Mouse (Mus musculus) limb, embryonic 14.5 days (tissue): ENCODE measurements around the gene Coil. TPM values are rescaled to one million over a fixed set of nuclear protein-coding genes. Genes with fewer than 3 reads are reported as not detected.

Source experiments
- ATAC-seq: fragments of 200-750 bp; cut with Nextera tagmentation; 2 replicates; pipeline ENCODE4 v1.8.0; 2017; ENCODE audit warnings: low read depth, moderate number of reproducible peaks, moderate TSS enrichment; ENCODE audit not compliant: low FRiP score
- DNase-seq: peaks from one replicate; pipeline ENCODE4 v3.0.0-alpha.2; 2015; ENCODE audit warnings: low spot score
- H3K27ac ChIP-seq: fragments of 300-500 bp; sonication (generic); replicated peaks from 2 replicates; pipeline ENCODE4 v1.5.1; 2014; ENCODE audit warnings: low read depth, mild to moderate bottlenecking, low read length, moderate library complexity, mixed read lengths
- H3K27me3 ChIP-seq: fragments of 300-500 bp; sonication (generic); 2 replicates; pipeline ENCODE4 v1.6.1; 2014; ENCODE audit warnings: low read length, mixed read lengths; ENCODE audit not compliant: control insufficient read depth, insufficient read depth
- H3K36me3 ChIP-seq: fragments of 300-500 bp; sonication (generic); 2 replicates; pipeline ENCODE4 v1.6.1; 2014; ENCODE audit warnings: mild to moderate bottlenecking, low read length, moderate library complexity, mixed read lengths; ENCODE audit not compliant: control insufficient read depth, insufficient read depth
- H3K4me1 ChIP-seq: fragments of 300-500 bp; sonication (generic); 2 replicates; pipeline ENCODE4 v1.6.1; 2014; ENCODE audit warnings: antibody characterized with exemption, low read length, mixed read lengths; ENCODE audit not compliant: control insufficient read depth, insufficient read depth
- H3K4me2 ChIP-seq: fragments of 300-500 bp; sonication (generic); replicated peaks from 2 replicates; pipeline ENCODE4 v1.6.1; 2014; ENCODE audit warnings: low read depth, mild to moderate bottlenecking, low read length, moderate library complexity; ENCODE audit not compliant: severe bottlenecking
- H3K4me3 ChIP-seq: fragments of 300-500 bp; sonication (generic); replicated peaks from 2 replicates; pipeline ENCODE4 v1.5.1; 2014; ENCODE audit warnings: low read length
- H3K9ac ChIP-seq: fragments of 300-500 bp; sonication (generic); 2 replicates; pipeline ENCODE4 v1.6.1; 2014; ENCODE audit warnings: mild to moderate bottlenecking, low read depth, low read length, moderate library complexity; ENCODE audit not compliant: severe bottlenecking
- H3K9me3 ChIP-seq: fragments of 300-500 bp; sonication (generic); 2 replicates; pipeline ENCODE4 v1.6.1; 2016; ENCODE audit warnings: low read length; ENCODE audit not compliant: control insufficient read depth
- POLR2A ChIP-seq: fragments of 200-500 bp; IDR thresholded peaks from 2 replicates; pipeline ENCODE4 v1.8.0; 2012; ENCODE audit warnings: inconsistent platforms, mild to moderate bottlenecking, moderate library complexity, borderline replicate concordance; ENCODE audit not compliant: insufficient read depth, insufficient read length; ENCODE audit errors: extremely low read depth
- WGBS: fragments of 180-500 bp; shearing (Covaris S2); extraction: QIAGEN DNeasy Blood & Tissue Kit; methylation state at CpG from one replicate; pipeline ENCODE4 v1.1.7; 2014; 5-methylcytosine and 5-hydroxymethylcytosine counted together
- polyA plus RNA-seq, 2 experiments: library from polyadenylated mRNA; depleted of rRNA in 1 of 2; stranded (reverse) in 1 of 2; unstranded in 1 of 2; fragments of >200 nt; fragmentation: Nextera tagmentation in 1 of 2; extraction: Ambion mirVana in 1 of 2; gene quantifications; 2 replicates each; pipeline versions ENCODE4 v1.2.1 to v1.2.3; 2012 to 2014

Coil gene
- polyA plus RNA-seq, 2 experiments, result 12.4 to 21.6 TPM

- no peaks in the 10 kb centered on the region for H3K9me3 ChIP-seq
- H3K27me3 ChIP-seq, result no peaks in the 10 kb centered on the region
- no peak overlapping the region for H3K4me2 ChIP-seq
- H3K27ac ChIP-seq, result no peak overlapping the region
- H3K9ac ChIP-seq, result no peak overlapping the region
- no peak overlapping the region for H3K4me3 ChIP-seq
- DNase-seq (no peak), ATAC-seq (no peak)
- no peak for TF ChIP-seq POLR2A
- H3K4me1 ChIP-seq, result no peaks in the 10 kb centered on the region
- H3K36me3 ChIP-seq, result no peaks in the 10 kb centered on the region
- 90% methylated on average over 9 of the region's 9 CpGs for WGBS
Measured at GRCm38 (mm10) chr11:89017514-89018182, 47.6 kb downstream of the Coil start.

GRCm38 (mm10) chr11:89020681-89021305, 50.7 kb downstream of the Coil start:
- WGBS, result 73% methylated on average over 9 of the region's 9 CpGs
- no peak for TF ChIP-seq POLR2A

GRCm38 (mm10) chr11:89021687-89022086, 51.6 kb downstream of the Coil start:
- ATAC-seq, result no peak
- Histone ChIP-seq H3K4me1 (peaks cover 3% of the 10 kb centered on the region; the same call in 1 of the 2 replicates), H3K36me3 (no peaks in the 10 kb centered on the region)

More at GRCm38 (mm10) chr11:89020681-89021305, 50.7 kb downstream of the Coil start:
- ATAC-seq (no peak), DNase-seq (no peak)
- H3K4me1 ChIP-seq, result peaks cover 3% of the 10 kb centered on the region; the same call in 1 of the 2 replicates
- no peak overlapping the region for H3K9ac ChIP-seq
- no peak overlapping the region for H3K27ac ChIP-seq
- no peaks in the 10 kb centered on the region for H3K36me3 ChIP-seq
- no peak overlapping the region for H3K4me3 ChIP-seq
- H3K4me2 ChIP-seq, result no peak overlapping the region
- no peaks in the 10 kb centered on the region for H3K9me3 ChIP-seq
- H3K27me3 ChIP-seq, result no peaks in the 10 kb centered on the region

GRCm38 (mm10) chr11:89022120-89022731, 52.2 kb downstream of the Coil start:
- no peaks in the 10 kb centered on the region for H3K27me3 ChIP-seq
- H3K9me3 ChIP-seq, result no peaks in the 10 kb centered on the region
- H3K36me3 ChIP-seq, result no peaks in the 10 kb centered on the region
- TF ChIP-seq POLR2A, result no peak
- no peak overlapping the region for H3K4me2 ChIP-seq
- no peak overlapping the region for H3K9ac ChIP-seq
- WGBS, result 62% methylated on average over 8 of the region's 8 CpGs
- peaks cover 3% of the 10 kb centered on the region; the same call in 1 of the 2 replicates for H3K4me1 ChIP-seq
- no peak for ATAC-seq
- H3K4me3 ChIP-seq, result no peak overlapping the region
- H3K27ac ChIP-seq, result no peak overlapping the region
- no peak for DNase-seq

More at GRCm38 (mm10) chr11:89021687-89022086, 51.6 kb downstream of the Coil start:
- no peak overlapping the region for H3K4me3 ChIP-seq
- 88% methylated on average over 7 of the region's 7 CpGs for WGBS
- H3K4me2 ChIP-seq, result no peak overlapping the region
- no peak overlapping the region for H3K9ac ChIP-seq
- no peaks in the 10 kb centered on the region for H3K27me3 ChIP-seq
- no peaks in the 10 kb centered on the region for H3K9me3 ChIP-seq
- TF ChIP-seq POLR2A, result no peak
- H3K27ac ChIP-seq, result no peak overlapping the region
- DNase-seq, result no peak

GRCm38 (mm10) chr11:89023477-89023876, 53.4 kb downstream of the Coil start:
- Histone ChIP-seq H3K9ac (no peak overlapping the region), H3K9me3 (no peaks in the 10 kb centered on the region), H3K4me1 (peaks cover 3% of the 10 kb centered on the region; the same call in 1 of the 2 replicates), H3K27ac (no peak overlapping the region), H3K4me3 (no peak overlapping the region), H3K36me3 (no peaks in the 10 kb centered on the region), H3K4me2 (no peak overlapping the region), H3K27me3 (no peaks in the 10 kb centered on the region)
- no peak for DNase-seq
- no peak for ATAC-seq
- WGBS, result 68% methylated on average over 10 of the region's 10 CpGs
- no peak for TF ChIP-seq POLR2A
